Mouse (Mus musculus) brain, embryonic 14.5 days (tissue): ENCODE results near the gene Lin7a.

ENCODE experiments used
- CTCF ChIP-seq: fragments of 200-500 bp; IDR thresholded peaks from 2 replicates; pipeline ENCODE4 v1.5.1; 2012; ENCODE audit warnings: inconsistent platforms, mild to moderate bottlenecking, moderate library complexity, borderline replicate concordance; ENCODE audit not compliant: insufficient read depth, insufficient read length; ENCODE audit errors: extremely low read depth
- POLR2A ChIP-seq: fragments of 200-500 bp; IDR thresholded peaks from 2 replicates; pipeline ENCODE4 v1.6.1; 2012; ENCODE audit warnings: mild to moderate bottlenecking, inconsistent platforms, borderline replicate concordance; ENCODE audit not compliant: poor library complexity, insufficient read depth, insufficient read length, severe bottlenecking; ENCODE audit errors: extremely low read depth

- TF ChIP-seq POLR2A (no peak), CTCF (no peak)
Observed at GRCm38 (mm10) chr10:107228776-107229175, 42.7 kb upstream of the Lin7a start.
